Mouse (Mus musculus) ES-E14 (cell line): ENCODE results near the gene Bach2.

ENCODE experiments used
- CHD2 ChIP-seq: IDR thresholded peaks from 2 replicates; pipeline ENCODE4 v1.6.1; 2014; ENCODE audit warnings: mild to moderate bottlenecking, low read depth, low read length, inconsistent platforms
- HCFC1 ChIP-seq: IDR thresholded peaks from 2 replicates; pipeline ENCODE4 v1.6.1; 2012; ENCODE audit warnings: low read length, inconsistent platforms, borderline replicate concordance; ENCODE audit not compliant: insufficient read depth
- MAFK ChIP-seq: IDR thresholded peaks from 2 replicates; pipeline ENCODE4 v1.6.1; 2014; ENCODE audit warnings: mild to moderate bottlenecking, low read depth, low read length, inconsistent platforms; ENCODE audit not compliant: insufficient read depth
- ZNF384 ChIP-seq: IDR thresholded peaks from 2 replicates; pipeline ENCODE4 v1.6.1; 2012; ENCODE audit warnings: low read depth, low read length, inconsistent platforms

- TF ChIP-seq CHD2 (no peak), HCFC1 (no peak), ZNF384 (no peak), MAFK (no peak)
Observed at GRCm38 (mm10) chr4:32306169-32306792, 67.7 kb downstream of the Bach2 start.
